Comparison of ENCODE assay signal across 8 mouse cellular contexts in genomic region chr2:57237475-57237919, GRCm38 (mm10). TPM values are rescaled to one million over a fixed set of nuclear protein-coding genes. Genes with fewer than 3 reads are reported as not detected.
A peak's percentile ranks its signal among the peaks of the same experiment; 100 is the strongest.
DNase-seq lines count a peak whose midpoint lies in the region; ATAC-seq and TF ChIP-seq lines count a peak whose summit lies in the region.

TSS of gene Gpd2 (plus strand) at chr2:57237635.

- 6% methylated on average over 20 of the region's 20 CpGs for WGBS in lung, embryonic 15.5 days
- 7% methylated on average over 20 of the region's 20 CpGs for WGBS in hindbrain, embryonic 15.5 days
- WGBS in liver, embryonic 13.5 days (ENCODE audit: insufficient replicate concordance), result 10% methylated on average over 20 of the region's 20 CpGs
- WGBS in stomach, postnatal 0 days, result 10% methylated on average over 20 of the region's 20 CpGs

- DNase-seq in lung, postnatal 14 days, result no peak
- DNase-seq in adrenal gland, postnatal 36 days, result no peak
- peak; percentile 13 to 32 for DNase-seq in frontal cortex, postnatal 14 days (ENCODE audit: low spot score in 2 of 2)
- peak; percentile 3 for DNase-seq in liver, embryonic 13.5 days
- DNase-seq in stomach, postnatal 0 days (ENCODE audit: low spot score), result no peak
- no peak for DNase-seq in MN1 (ENCODE audit: low spot score)

- peak within 1 kb of the TSS; percentile 86 for H3K27ac ChIP-seq in lung, embryonic 15.5 days
- H3K27ac ChIP-seq in hindbrain, embryonic 15.5 days (replicated peaks), result peak within 1 kb of the TSS; percentile 27
- H3K27ac ChIP-seq in liver, embryonic 13.5 days, result peak within 1 kb of the TSS; percentile 68
- H3K27ac ChIP-seq in stomach, postnatal 0 days (replicated peaks), result peak within 1 kb of the TSS; percentile 96

- TF ChIP-seq CTCF in stomach, postnatal 0 days (IDR thresholded peaks at IDR 0.05; ENCODE audit: low read depth), result no peak

- no peaks in the 10 kb centered on the region for H3K9me3 ChIP-seq in lung, embryonic 15.5 days
- H3K9me3 ChIP-seq in hindbrain, embryonic 15.5 days, result no peaks in the 10 kb centered on the region
- no peaks in the 10 kb centered on the region for H3K9me3 ChIP-seq in liver, embryonic 13.5 days (replicated peaks)
- no peaks in the 10 kb centered on the region for H3K9me3 ChIP-seq in stomach, postnatal 0 days (ENCODE audit: control insufficient read depth, low read length)

- peak within 1 kb of the TSS; percentile 98 for H3K4me2 ChIP-seq in lung, embryonic 15.5 days
- H3K4me2 ChIP-seq in hindbrain, embryonic 15.5 days, result peak within 1 kb of the TSS; percentile 98
- H3K4me2 ChIP-seq in liver, embryonic 13.5 days, result peak within 1 kb of the TSS; percentile 95
- H3K4me2 ChIP-seq in stomach, postnatal 0 days (replicated peaks; ENCODE audit: low read depth), result peak within 1 kb of the TSS; percentile 97

- ATAC-seq in lung, embryonic 15.5 days (ENCODE audit: borderline replicate concordance, extremely low read depth, low FRiP score, low TSS enrichment), result no peak; the same call in 1 of the 2 replicates
- peak; percentile 72 for ATAC-seq in hindbrain, embryonic 15.5 days (ENCODE audit: low FRiP score, low read depth)
- ATAC-seq in liver, embryonic 13.5 days (ENCODE audit: low read depth), result no peak; the same call in 1 of the 2 replicates
- ATAC-seq in stomach, postnatal 0 days (ENCODE audit: low FRiP score, low TSS enrichment), result peak; percentile 11

- peaks cover 22% of the 10 kb centered on the region for H3K4me1 ChIP-seq in lung, embryonic 15.5 days
- peaks cover 16% of the 10 kb centered on the region for H3K4me1 ChIP-seq in hindbrain, embryonic 15.5 days (replicated peaks)
- H3K4me1 ChIP-seq in liver, embryonic 13.5 days (replicated peaks), result peaks cover 21% of the 10 kb centered on the region
- no peaks in the 10 kb centered on the region; the same call in 1 of the 2 replicates for H3K4me1 ChIP-seq in stomach, postnatal 0 days (replicated peaks; ENCODE audit: control insufficient read depth, insufficient read depth)

- peak within 1 kb of the TSS; percentile 83 for H3K4me3 ChIP-seq in lung, embryonic 15.5 days
- peak within 1 kb of the TSS; percentile 61 for H3K4me3 ChIP-seq in hindbrain, embryonic 15.5 days
- H3K4me3 ChIP-seq in liver, embryonic 13.5 days (replicated peaks), result peak within 1 kb of the TSS; percentile 72
- H3K4me3 ChIP-seq in stomach, postnatal 0 days (ENCODE audit: low read depth, low read length), result peak within 1 kb of the TSS; percentile 80

- no peak for TF ChIP-seq EP300 in stomach, postnatal 0 days (optimal IDR thresholded peaks at IDR 0.05)

- no peaks in the 10 kb centered on the region for H3K27me3 ChIP-seq in lung, embryonic 15.5 days
- 0 out of 2 replicates have a peak, but pooled peaks cover 6% of the 10 kb centered on the region for H3K27me3 ChIP-seq in hindbrain, embryonic 15.5 days
- H3K27me3 ChIP-seq in liver, embryonic 13.5 days, result no peaks in the 10 kb centered on the region
- no peaks in the 10 kb centered on the region for H3K27me3 ChIP-seq in stomach, postnatal 0 days (ENCODE audit: control insufficient read depth, insufficient read depth, low read length)

- no peaks in the 10 kb centered on the region for H3K36me3 ChIP-seq in lung, embryonic 15.5 days
- no peaks in the 10 kb centered on the region for H3K36me3 ChIP-seq in hindbrain, embryonic 15.5 days
- no peaks in the 10 kb centered on the region for H3K36me3 ChIP-seq in liver, embryonic 13.5 days
- H3K36me3 ChIP-seq in stomach, postnatal 0 days (ENCODE audit: control insufficient read depth, insufficient read depth, low read length), result no peaks in the 10 kb centered on the region

- H3K9ac ChIP-seq in lung, embryonic 15.5 days, result peak within 1 kb of the TSS; percentile 82
- peak within 1 kb of the TSS; percentile 61 for H3K9ac ChIP-seq in hindbrain, embryonic 15.5 days
- H3K9ac ChIP-seq in liver, embryonic 13.5 days, result peak within 1 kb of the TSS; percentile 80
- peak within 1 kb of the TSS; percentile 93 for H3K9ac ChIP-seq in stomach, postnatal 0 days (ENCODE audit: low read length)

RNA-seq across cellular contexts. Expression of gene Gpd2, which starts in this region (rescaled TPM):
- 14.5 and 16.9 TPM in 2 replicates for polyA plus RNA-seq in lung, embryonic 15.5 days (2015; fragmentation: Nextera tagmentation; extraction: Ambion mirVana)
- 100 to 1,000 TPM; 113 to 116 TPM for total RNA-seq in adrenal gland, postnatal 36 days (2021)
- polyA plus RNA-seq in hindbrain, embryonic 15.5 days (2015; fragmentation: Nextera tagmentation; extraction: Ambion mirVana), result 25.7 and 28.0 TPM in 2 replicates
- polyA plus RNA-seq in liver, embryonic 13.5 days (2015; fragmentation: Nextera tagmentation; extraction: Ambion mirVana), result 10.3 and 11.2 TPM in 2 replicates
- polyA plus RNA-seq in stomach, postnatal 0 days (2015; fragmentation: Nextera tagmentation; extraction: Ambion mirVana), result 32.4 and 33.5 TPM in 2 replicates

Comparison
In these comparisons a context has a peak if more than half of its experiments do, and no peak if none do; other contexts are left out.
1. ATAC-seq: peak in hindbrain, embryonic 15.5 days (single experiment) and stomach, postnatal 0 days (single experiment); none in lung, embryonic 15.5 days (single experiment) and liver, embryonic 13.5 days (single experiment).
2. H3K27ac ChIP-seq: peak in every context shown above with its lines; median percentile 96 in stomach, postnatal 0 days; 86 in lung, embryonic 15.5 days; 68 in liver, embryonic 13.5 days; 27 in hindbrain, embryonic 15.5 days.
3. DNase-seq: peak in frontal cortex, postnatal 14 days (2 of 2) and liver, embryonic 13.5 days (single experiment); none in lung, postnatal 14 days (single experiment), adrenal gland, postnatal 36 days (0 of 2), stomach, postnatal 0 days (single experiment) and MN1 (single experiment).
4. Peak in every context shown above with its lines, with median percentiles within 50 percentile points of each other: H3K4me2 ChIP-seq, H3K4me3 ChIP-seq and H3K9ac ChIP-seq.